Mouse (Mus musculus) G1E (cell line): ENCODE data around the gene Spata17. TPM values are rescaled to one million over a fixed set of nuclear protein-coding genes. Genes with fewer than 3 reads are reported as not detected.

ENCODE experiments used
- ATAC-seq: 2 replicates; pipeline ENCODE4 v1.8.0; 2016; ENCODE audit warnings: mild to moderate bottlenecking; ENCODE audit not compliant: insufficient number of reproducible peaks, poor library complexity, low FRiP score, severe bottlenecking; ENCODE audit errors: extremely low read depth
- DNase-seq: peaks from one replicate; pipeline ENCODE4 v3.0.0; 2012; ENCODE audit warnings: low spot score
- H3K27me3 ChIP-seq: 2 replicates; pipeline ENCODE4 v1.6.1; 2012; ENCODE audit warnings: mild to moderate bottlenecking, low read length, inconsistent platforms; ENCODE audit not compliant: insufficient read depth
- H3K36me3 ChIP-seq: replicated peaks from 2 replicates; pipeline ENCODE3; 2012; ENCODE audit warnings: mild to moderate bottlenecking, inconsistent platforms
- H3K4me1 ChIP-seq: 2 replicates; pipeline ENCODE4 v1.6.1; 2012; ENCODE audit warnings: low read depth, low read length, inconsistent platforms, mixed read lengths; ENCODE audit not compliant: insufficient read depth
- H3K4me3 ChIP-seq: 2 replicates; pipeline ENCODE4 v1.5.1; 2012; ENCODE audit warnings: low read depth, mild to moderate bottlenecking, inconsistent platforms, low read length, moderate library complexity, mixed read lengths
- H3K9me3 ChIP-seq: replicated peaks from 2 replicates; pipeline ENCODE4 v1.6.1; 2012; ENCODE audit warnings: inconsistent platforms
- CTCF ChIP-seq: IDR thresholded peaks from 2 replicates; pipeline ENCODE4 v1.5.1; 2012; ENCODE audit warnings: low read depth, low read length, inconsistent platforms, mixed read lengths
- GATA1 ChIP-seq: IDR thresholded peaks from 2 replicates; pipeline ENCODE4 v1.6.1; 2012; ENCODE audit warnings: borderline replicate concordance, low read length, inconsistent platforms, mixed read lengths
- GATA2 ChIP-seq: IDR thresholded peaks from 2 replicates; pipeline ENCODE4 v1.6.1; 2012; ENCODE audit warnings: low read depth, low read length, inconsistent platforms, borderline replicate concordance
- POLR2AphosphoS5 ChIP-seq: IDR thresholded peaks from 2 replicates; pipeline ENCODE4 v1.6.1; 2012; ENCODE audit warnings: low read depth, low read length, inconsistent platforms; ENCODE audit not compliant: insufficient replicate concordance
- TAL1 ChIP-seq: conservative IDR thresholded peaks from 2 replicates; pipeline ENCODE4 v1.6.1; 2012; ENCODE audit warnings: low read depth, low read length, inconsistent platforms, mixed read lengths
- polyA plus RNA-seq: library from polyadenylated mRNA; stranded (reverse); fragments of >175 nt; gene quantifications from 2 replicates; pipeline ENCODE4 v1.2.3, GENCODE M21; 2012
- total RNA-seq, 2 experiments: library from RNA; stranded (forward) in 1 of 2; stranded (reverse) in 1 of 2; fragments of 200-1000 nt in 1 of 2; fragments of >200 nt in 1 of 2; fragmentation: Nextera tagmentation in 1 of 2; gene quantifications; 2 replicates each; pipeline ENCODE4 v1.2.3; 2014 to 2017

Gene Spata17
- total and polyA plus RNA-seq, 3 experiments, result 0.66 to 3.8 TPM; not detected in 1

GRCm38 (mm10) chr1:186997596-186998304 is 217.5 kb downstream of the Spata17 start:
- ATAC-seq (no peak), DNase-seq (no peak)
- no peaks in the 10 kb centered on the region for H3K36me3 ChIP-seq
- H3K9me3 ChIP-seq, result peaks cover 51% of the 10 kb centered on the region
- no peaks in the 10 kb centered on the region for H3K4me1 ChIP-seq
- no peak for TF ChIP-seq POLR2AphosphoS5
- TF ChIP-seq GATA1, result no peak
- no peak for TF ChIP-seq TAL1
- TF ChIP-seq GATA2, result no peak
- no peak for TF ChIP-seq CTCF
- no peak overlapping the region for H3K4me3 ChIP-seq
- no peaks in the 10 kb centered on the region for H3K27me3 ChIP-seq

Other genes with a start within 250 kb of the Spata17 start
- not detected in 2 replicates for gene D1Pas1, start 248.0 kb downstream of the Spata17 start, total RNA-seq (2014; fragmentation: Nextera tagmentation)
- 0.06 and 0.27 TPM in 2 replicates for gene D1Pas1, start 248.0 kb downstream of the Spata17 start, total RNA-seq (2017)
- gene D1Pas1, start 248.0 kb downstream of the Spata17 start, polyA plus RNA-seq, result not detected in 2 replicates
- gene Gpatch2, start within 50 bp of the Spata17 start, total RNA-seq (2014; fragmentation: Nextera tagmentation), result 17.6 and 26.6 TPM in 2 replicates
- gene Gpatch2, start within 50 bp of the Spata17 start, total RNA-seq (2017), result 24.6 and 28.5 TPM in 2 replicates
- 8.9 and 12.5 TPM in 2 replicates for gene Gpatch2, start within 50 bp of the Spata17 start, polyA plus RNA-seq